Mouse (Mus musculus): ENCODE measurements around the gene Pla2g12a. TPM values are rescaled to one million over a fixed set of nuclear protein-coding genes. Genes with fewer than 3 reads are reported as not detected.

Gene Pla2g12a
- total RNA-seq (2021) = 10 to 100 TPM; 54.1 to 58.0 TPM
- long read RNA-seq, experiment 1, transcript Pla2g12a-203 (1 exons, 2,992 nt) = minor isoform, 11 of 196 reads
- long read RNA-seq, experiment 1, transcript Pla2g12a-201 (4 exons, 1,561 nt) = major isoform, 180 of 196 reads
- long read RNA-seq, experiment 1, partial matches to known transcripts = 0 of 196 reads
- long read RNA-seq, experiment 1, other reads (novel, unspliced or antisense) = 3 of 196 reads
- long read RNA-seq, experiment 2, transcript Pla2g12a-201 (4 exons, 1,561 nt) = major isoform, 96 of 105 reads
- long read RNA-seq, experiment 2, transcript Pla2g12a-203 (1 exons, 2,992 nt) = minor isoform, 7 of 105 reads
- long read RNA-seq, experiment 2, partial matches to known transcripts = 1 of 105 reads
- long read RNA-seq, experiment 2, other reads (novel, unspliced or antisense) = 1 of 105 reads

- DNase-seq = peak; percentile 97
These were observed at the start of gene Pla2g12a for GRCm38 (mm10) chr3:129878405-129879021. Gene Pla2g12a, plus strand, starts transcription at chr3:129878606.

DNA sequence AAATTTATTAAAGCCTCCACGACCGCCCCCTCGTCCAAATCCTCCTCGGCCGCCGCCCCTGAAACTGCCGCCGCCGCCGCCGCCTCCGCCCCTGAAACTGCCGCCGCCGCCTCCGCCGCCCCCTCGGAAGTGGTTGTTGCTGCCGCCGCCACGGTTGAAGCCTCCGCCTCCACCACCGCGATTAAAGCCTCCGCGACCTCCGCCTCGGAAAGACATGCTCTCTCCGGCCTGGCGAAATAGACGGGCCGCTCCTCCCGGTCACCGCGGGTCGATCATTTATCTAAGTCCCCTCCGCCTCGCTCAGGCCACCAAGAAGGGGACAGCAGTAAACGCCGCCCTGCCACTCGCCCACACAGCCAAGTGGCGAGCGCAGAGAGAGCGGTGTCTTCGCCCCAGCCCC, 47.8 kb upstream of the Pla2g12a start:
- peak; percentile 50 for DNase-seq

DNA sequence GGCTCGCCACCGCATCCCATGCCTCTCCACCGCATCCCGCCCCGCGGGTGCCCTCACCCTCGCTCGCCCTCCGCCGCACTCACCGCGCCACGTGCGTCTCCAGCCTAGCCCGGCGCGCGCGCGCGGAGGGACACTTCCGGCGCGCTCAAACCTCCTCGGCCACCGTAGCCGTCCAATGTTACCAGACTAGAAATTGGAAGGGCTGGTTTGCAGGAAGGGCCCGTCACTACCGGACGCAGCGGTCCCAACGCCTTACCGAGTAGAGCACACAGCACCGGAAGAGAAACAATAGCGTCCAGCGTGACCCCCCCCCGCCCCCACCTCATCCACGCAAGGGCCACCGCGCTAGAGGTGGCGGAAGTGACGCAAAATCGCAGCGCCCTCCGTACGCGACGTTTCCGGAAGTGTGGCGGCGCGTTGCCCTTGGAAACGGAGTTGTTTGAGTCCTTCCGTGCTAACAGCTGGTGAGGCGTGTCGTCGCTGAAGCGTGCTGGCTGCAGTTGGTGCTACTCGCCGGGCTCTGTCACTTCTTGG, 47.3 kb upstream of the Pla2g12a start, which contains the start of gene Gar1:
Gene Gar1, minus strand, starts transcription at position 362 of the 534 bp plus-strand sequence.
- DNase-seq = peak; percentile 96

- no peak for DNase-seq
These were observed 42.9 kb upstream of the Pla2g12a start, which contains the start of gene Cfi for GRCm38 (mm10) chr3:129835388-129835934. Gene Cfi, plus strand, starts transcription at chr3:129835884.

GRCm38 (mm10) chr3:129836051-129836697, 42.2 kb upstream of the Pla2g12a start:
- no peak for DNase-seq

DNA sequence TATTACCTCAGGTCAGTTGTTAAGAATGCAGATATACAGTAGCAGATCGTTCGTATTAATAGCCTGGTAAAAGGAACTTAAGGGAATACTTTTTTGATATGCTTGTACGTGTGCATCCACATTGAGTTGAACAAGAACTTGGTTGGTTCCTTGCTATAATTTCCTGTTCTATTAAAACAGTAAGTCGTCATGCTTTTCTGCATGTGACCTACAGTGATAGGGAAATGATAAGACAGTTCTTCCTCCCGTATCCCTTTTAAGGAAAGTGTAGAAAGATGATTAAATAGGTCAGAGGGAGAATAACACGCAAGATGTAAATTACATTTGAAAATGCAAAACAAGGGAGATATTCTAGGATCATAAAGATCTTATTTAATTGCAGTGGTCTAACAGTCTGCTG, 41.4 kb upstream of the Pla2g12a start:
- no peak for DNase-seq

DNA sequence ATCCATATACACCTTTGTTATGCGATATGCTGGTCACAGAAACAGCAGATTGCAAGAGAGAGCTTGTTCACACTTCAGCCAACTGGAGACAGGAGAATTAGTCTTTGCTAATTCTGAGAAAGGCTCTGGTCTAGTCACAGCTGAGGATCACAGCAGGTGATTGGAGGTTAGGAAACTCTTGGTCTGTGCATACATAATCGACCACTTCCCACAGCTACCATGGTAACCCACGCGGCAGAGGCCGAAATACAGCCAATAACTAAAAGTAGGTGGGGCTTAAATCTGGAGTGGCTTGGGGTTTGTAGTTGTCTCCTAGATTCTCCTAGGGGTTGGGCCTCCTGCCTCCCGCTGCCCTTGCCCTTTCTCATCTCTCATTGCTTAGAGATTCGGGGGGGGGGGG, 40.4 kb upstream of the Pla2g12a start:
- no peak for DNase-seq

DNA sequence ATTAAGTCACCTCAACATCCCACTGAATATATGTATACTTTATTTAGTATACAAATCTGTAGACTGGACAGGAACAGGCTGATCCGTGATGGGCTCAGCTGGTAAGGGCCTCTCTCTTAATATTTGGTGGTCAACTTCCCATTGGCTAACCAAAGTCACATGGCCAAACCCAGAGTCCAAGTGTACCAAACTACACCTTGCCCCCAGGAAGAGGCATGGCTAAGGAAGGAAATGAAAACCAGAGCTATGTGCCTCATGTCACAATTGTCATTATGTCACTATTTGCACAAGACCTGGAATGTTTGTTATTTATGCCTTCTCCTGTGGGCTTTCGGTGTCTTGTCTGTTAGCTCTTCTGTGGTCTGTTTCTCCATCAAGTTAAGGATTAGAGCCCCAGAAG, 32.5 kb upstream of the Pla2g12a start:
- DNase-seq = no peak

DNA sequence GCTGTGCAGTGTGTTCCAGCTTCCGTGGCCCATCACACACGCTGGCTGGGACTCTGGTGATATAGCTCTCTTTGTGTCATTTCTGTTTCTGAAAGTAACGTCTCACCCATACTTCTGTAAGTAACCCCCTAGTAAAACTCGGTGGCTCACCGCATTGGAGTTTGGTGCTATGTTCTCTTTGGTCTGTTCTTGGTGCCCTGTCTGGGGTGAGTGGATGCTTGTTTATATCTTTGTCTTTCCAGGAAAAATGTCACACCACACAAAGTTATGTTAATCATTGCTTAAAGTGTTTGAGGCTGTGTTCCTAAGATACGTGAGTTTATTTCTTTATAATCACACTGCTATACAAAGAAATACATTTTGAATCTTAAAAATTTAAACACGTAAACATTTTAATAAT, 31.6 kb upstream of the Pla2g12a start:
- no peak for DNase-seq

- no peak for DNase-seq
These were observed 15.8 kb upstream of the Pla2g12a start for GRCm38 (mm10) chr3:129862592-129862991.

DNA sequence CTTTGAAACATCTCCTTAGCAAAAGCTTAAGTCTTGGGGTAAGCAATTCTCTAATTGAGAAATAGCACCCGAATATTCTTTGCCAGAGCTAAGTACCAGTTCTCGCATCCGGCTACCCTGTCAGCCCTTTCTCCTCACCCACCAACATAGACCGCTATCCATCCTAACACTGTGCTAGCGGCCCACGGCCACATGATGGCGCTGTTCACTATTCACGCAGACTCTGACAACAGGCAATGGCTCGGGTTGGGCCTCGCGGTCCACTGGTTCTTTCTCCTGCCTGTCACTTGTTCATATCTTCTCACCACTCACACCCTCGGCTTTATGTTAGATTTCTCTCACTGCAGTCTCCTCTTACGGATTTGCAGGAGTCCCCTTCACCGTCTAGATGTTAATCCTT, 14.7 kb upstream of the Pla2g12a start:
- DNase-seq = peak; percentile 79

- no peak for DNase-seq
These were observed 1.1 kb upstream of the Pla2g12a start for GRCm38 (mm10) chr3:129877327-129877726.

- peak; percentile 73 for DNase-seq
These were observed 838 bp downstream of the Pla2g12a start for GRCm38 (mm10) chr3:129879131-129879757.

- no peak for DNase-seq
These were observed 1.5 kb downstream of the Pla2g12a start for GRCm38 (mm10) chr3:129879913-129880312.

DNA sequence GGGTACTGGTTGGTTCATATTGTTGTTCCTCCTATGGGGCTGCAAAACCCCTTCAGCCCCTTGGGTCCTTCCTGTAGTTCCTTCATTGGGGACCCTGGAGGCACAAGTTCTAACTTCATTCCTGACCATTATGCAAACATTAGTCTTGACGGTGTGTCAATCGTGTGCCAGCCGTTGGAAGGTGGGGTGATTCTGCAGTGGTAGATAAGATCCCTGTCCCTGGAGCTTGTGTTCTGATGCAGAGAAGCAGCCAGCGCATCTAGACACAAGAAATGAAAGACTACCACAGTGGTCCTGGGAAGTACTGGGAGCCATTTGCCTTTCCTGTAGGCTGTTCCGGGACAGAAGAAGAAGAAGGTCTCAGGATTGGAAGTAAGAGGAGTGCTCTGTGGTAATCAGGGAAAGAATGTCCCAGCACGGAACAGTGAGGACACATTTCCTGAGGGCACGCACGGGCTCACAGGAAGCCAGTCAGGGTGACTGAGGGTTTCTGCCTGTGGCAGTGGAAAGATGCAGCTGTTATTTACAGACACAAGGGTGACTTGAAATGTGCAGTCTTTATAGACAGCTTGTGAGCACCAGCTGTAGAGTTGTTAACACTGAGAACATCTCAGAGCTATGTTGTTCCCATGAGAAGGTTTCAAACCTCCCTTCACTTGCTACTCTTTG, 2.7 kb downstream of the Pla2g12a start:
- DNase-seq = no peak

- DNase-seq = no peak
These were observed 7.2 kb downstream of the Pla2g12a start for GRCm38 (mm10) chr3:129885577-129885976.

DNA sequence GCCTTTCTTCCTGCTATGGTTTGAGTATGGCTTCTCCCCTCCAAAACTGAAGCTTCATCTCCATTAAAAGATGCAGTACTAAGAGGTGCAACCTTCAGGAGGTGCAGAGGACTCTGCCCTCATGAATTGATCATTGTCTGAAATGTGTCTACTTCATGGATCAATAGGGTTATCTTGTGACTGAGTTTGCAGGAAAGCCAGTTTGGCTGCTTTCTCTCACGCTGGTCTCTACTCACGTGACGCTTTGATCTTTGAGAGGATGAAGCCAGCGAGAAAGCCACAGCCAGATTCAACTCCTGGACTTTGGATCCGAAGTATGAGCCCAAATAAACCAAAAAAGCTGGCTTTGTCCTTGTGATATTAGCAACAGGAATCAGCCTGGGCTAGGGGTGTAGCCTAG, 8.0 kb downstream of the Pla2g12a start:
- no peak for DNase-seq

- DNase-seq = no peak
These were observed 9.5 kb downstream of the Pla2g12a start for GRCm38 (mm10) chr3:129887779-129888517.

GRCm38 (mm10) chr3:129892003-129892402, 13.6 kb downstream of the Pla2g12a start:
- no peak for DNase-seq

DNA sequence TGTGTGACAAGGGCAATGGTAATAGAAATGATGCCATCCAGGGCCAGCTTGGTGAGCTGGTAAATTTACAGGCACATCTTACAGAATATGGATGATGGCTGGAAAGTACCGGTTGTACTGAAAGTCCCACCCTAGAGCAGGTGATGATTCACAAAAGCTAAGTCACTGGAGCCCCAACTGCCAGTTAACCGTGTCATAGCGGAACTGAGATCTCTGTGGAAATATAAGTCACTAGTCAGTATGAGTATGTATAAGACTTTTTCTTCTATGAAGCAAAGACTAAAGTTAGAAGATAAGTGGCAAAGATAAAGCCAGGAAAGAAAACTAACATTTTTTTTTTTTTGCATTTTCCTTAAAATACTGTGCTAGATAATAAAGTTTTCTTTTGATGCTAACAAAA, 14.7 kb downstream of the Pla2g12a start:
- DNase-seq = no peak

- DNase-seq = no peak
These were observed 18.2 kb downstream of the Pla2g12a start for GRCm38 (mm10) chr3:129896591-129896990.

All from adrenal gland, postnatal 10 days (tissue).